Mouse (Mus musculus) C2C12 (cell line): ENCODE results near the gene Fam78b. TPM values are rescaled to one million over a fixed set of nuclear protein-coding genes. Genes with fewer than 3 reads are reported as not detected.

Experiments used
- H3K27me3 ChIP-seq: one replicate; pipeline ENCODE4 v1.6.1; 2011; ENCODE audit not compliant: control insufficient read depth, insufficient read depth, insufficient read length
- H3K36me3 ChIP-seq: one replicate; pipeline ENCODE4 v1.6.1; 2011; ENCODE audit not compliant: control insufficient read depth, insufficient read depth
- H3K4me3 ChIP-seq: one replicate; pipeline ENCODE4 v1.5.1; 2011; ENCODE audit warnings: mild to moderate bottlenecking, control low read depth; ENCODE audit not compliant: poor library complexity, insufficient read depth, severe bottlenecking
- H3K79me2 ChIP-seq: one replicate; pipeline ENCODE4 v1.6.1; 2011; ENCODE audit not compliant: control insufficient read depth, insufficient read depth
- H3K79me3 ChIP-seq: one replicate; pipeline ENCODE4 v1.6.1; 2011; ENCODE audit warnings: low read depth, control low read depth
- H3ac ChIP-seq: one replicate; pipeline ENCODE3; 2011; ENCODE audit warnings: low read depth; ENCODE audit not compliant: control insufficient read depth, insufficient read length
- CEBPB ChIP-seq: IDR thresholded peaks from one replicate; pipeline ENCODE4 v1.6.1; 2011; ENCODE audit warnings: low read depth, mild to moderate bottlenecking, control low read depth, moderate library complexity
- CTCF ChIP-seq: IDR thresholded peaks from one replicate; pipeline ENCODE4 v1.5.1; 2011; ENCODE audit not compliant: control insufficient read depth, insufficient read depth, insufficient read length
- FOSL1 ChIP-seq: IDR thresholded peaks from one replicate; pipeline ENCODE4 v1.8.0; 2011; ENCODE audit warnings: mild to moderate bottlenecking, low read length; ENCODE audit not compliant: poor library complexity, insufficient read depth, severe bottlenecking
- MAX ChIP-seq: IDR thresholded peaks from one replicate; pipeline ENCODE4 v1.6.1; 2011; ENCODE audit warnings: mild to moderate bottlenecking, control low read depth
- MYOD1 ChIP-seq: IDR thresholded peaks from one replicate; pipeline ENCODE4 v1.6.1; 2011; ENCODE audit warnings: low read depth; ENCODE audit not compliant: control insufficient read depth, insufficient read length
- MYOG ChIP-seq: IDR thresholded peaks from one replicate; pipeline ENCODE4 v1.6.1; 2011; ENCODE audit not compliant: control insufficient read depth, insufficient read length; ENCODE audit errors: extremely low read depth
- USF1 ChIP-seq: IDR thresholded peaks from one replicate; pipeline ENCODE4 v1.6.1; 2011; ENCODE audit warnings: low read depth, mild to moderate bottlenecking, control low read depth, moderate library complexity
- polyA plus RNA-seq: library from polyadenylated mRNA; unstranded; fragments of >200 nt; fragmentation: generic; extraction: Trizol; gene quantifications from one replicate; pipeline ENCODE4 v1.2.1, GENCODE M21; 2012; ENCODE audit warnings: missing spikeins

Fam78b gene
- polyA plus RNA-seq, 1 experiment: 5.2 TPM

- no peak overlapping the region for H3K4me3 ChIP-seq
- H3K79me3 ChIP-seq: no peaks in the 10 kb centered on the region
- no peaks in the 10 kb centered on the region for H3K36me3 ChIP-seq
- no peak overlapping the region for H3ac ChIP-seq
- no peaks in the 10 kb centered on the region for H3K79me2 ChIP-seq
- no peak for TF ChIP-seq MYOG
- TF ChIP-seq USF1: no peak
- no peak for TF ChIP-seq CTCF
- TF ChIP-seq CEBPB: no peak
- TF ChIP-seq MYOD1: no peak
- TF ChIP-seq FOSL1: no peak
- no peak for TF ChIP-seq MAX
- H3K27me3 ChIP-seq: no peaks in the 10 kb centered on the region
These were observed 20.8 kb downstream of the Fam78b start for GRCm38 (mm10) chr1:167022001-167022424.

- H3K4me3 ChIP-seq: no peak overlapping the region
- TF ChIP-seq MYOG: no peak
- TF ChIP-seq MYOD1: no peak
- TF ChIP-seq CTCF: no peak
- TF ChIP-seq CEBPB: no peak
- TF ChIP-seq USF1: no peak
- TF ChIP-seq FOSL1: no peak
- no peak for TF ChIP-seq MAX
- peaks cover 2% of the 10 kb centered on the region for H3K79me3 ChIP-seq
These were observed 21.4 kb downstream of the Fam78b start for GRCm38 (mm10) chr1:167022541-167023121.

GRCm38 (mm10) chr1:167023794-167024193, 22.6 kb downstream of the Fam78b start:
- TF ChIP-seq USF1 (no peak), MYOD1 (no peak), CTCF (no peak), FOSL1 (no peak), CEBPB (no peak), MYOG (no peak), MAX (no peak)
- H3K79me2 ChIP-seq: no peaks in the 10 kb centered on the region
- H3K79me3 ChIP-seq: peaks cover 2% of the 10 kb centered on the region
- H3K36me3 ChIP-seq: no peaks in the 10 kb centered on the region
- no peaks in the 10 kb centered on the region for H3K27me3 ChIP-seq
- H3K4me3 ChIP-seq: no peak overlapping the region
- H3ac ChIP-seq: no peak overlapping the region

More at GRCm38 (mm10) chr1:167022541-167023121, 21.4 kb downstream of the Fam78b start:
- Histone ChIP-seq H3K27me3 (no peaks in the 10 kb centered on the region), H3K79me2 (no peaks in the 10 kb centered on the region), H3ac (no peak overlapping the region), H3K36me3 (no peaks in the 10 kb centered on the region)

- peaks cover 2% of the 10 kb centered on the region for H3K79me3 ChIP-seq
- no peaks in the 10 kb centered on the region for H3K79me2 ChIP-seq
- no peak overlapping the region for H3K4me3 ChIP-seq
- H3ac ChIP-seq: no peak overlapping the region
- TF ChIP-seq CEBPB (no peak), USF1 (no peak), MYOG (no peak), FOSL1 (no peak), MAX (no peak), CTCF (no peak), MYOD1 (no peak)
- no peaks in the 10 kb centered on the region for H3K27me3 ChIP-seq
- H3K36me3 ChIP-seq: no peaks in the 10 kb centered on the region
These were observed 23.7 kb downstream of the Fam78b start for GRCm38 (mm10) chr1:167024961-167025360.

- no peak overlapping the region for H3K4me3 ChIP-seq
- no peak for TF ChIP-seq MAX
- TF ChIP-seq CTCF: no peak
- no peak for TF ChIP-seq MYOD1
- TF ChIP-seq CEBPB: no peak
- TF ChIP-seq MYOG: no peak
- no peak for TF ChIP-seq USF1
- TF ChIP-seq FOSL1: no peak
- H3ac ChIP-seq: no peak overlapping the region
- no peaks in the 10 kb centered on the region for H3K79me2 ChIP-seq
- no peaks in the 10 kb centered on the region for H3K36me3 ChIP-seq
- H3K79me3 ChIP-seq: peaks cover 2% of the 10 kb centered on the region
- H3K27me3 ChIP-seq: no peaks in the 10 kb centered on the region
These were observed 30.9 kb downstream of the Fam78b start for GRCm38 (mm10) chr1:167032046-167032648.
